Mouse (Mus musculus) ovary, postnatal 10 days (tissue): ENCODE data around the gene Rln1.

Experiments used
- DNase-seq: peaks from one replicate; pipeline ENCODE4 v3.0.0; 2022; ENCODE audit warnings: low spot score

Rln1 gene

GRCm38 (mm10) chr19:29334068-29334745 is at the start of gene Rln1:
Gene Rln1, minus strand, starts transcription at chr19:29334670.
- DNase-seq = peak; percentile 10

DNA sequence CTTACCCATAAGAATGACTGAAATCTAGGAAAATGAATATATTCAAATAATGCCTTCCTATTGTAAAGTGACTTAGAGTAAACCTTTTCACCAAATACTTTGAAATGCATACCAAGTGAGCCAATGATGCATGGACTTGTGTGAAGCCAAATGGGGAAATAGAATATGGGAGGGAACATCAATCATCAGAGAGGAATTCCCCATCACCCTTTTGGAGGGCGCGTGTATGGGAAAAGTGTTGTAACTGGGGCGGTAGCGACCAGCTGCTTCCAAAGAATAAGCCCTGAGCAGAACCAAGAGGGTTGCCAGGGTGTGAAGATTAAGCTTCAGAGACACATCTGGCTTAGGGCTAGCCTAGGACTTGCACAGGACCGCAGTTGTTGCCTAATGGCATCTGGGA is 48.9 kb upstream of the Rln1 start:
- DNase-seq = no peak

DNA sequence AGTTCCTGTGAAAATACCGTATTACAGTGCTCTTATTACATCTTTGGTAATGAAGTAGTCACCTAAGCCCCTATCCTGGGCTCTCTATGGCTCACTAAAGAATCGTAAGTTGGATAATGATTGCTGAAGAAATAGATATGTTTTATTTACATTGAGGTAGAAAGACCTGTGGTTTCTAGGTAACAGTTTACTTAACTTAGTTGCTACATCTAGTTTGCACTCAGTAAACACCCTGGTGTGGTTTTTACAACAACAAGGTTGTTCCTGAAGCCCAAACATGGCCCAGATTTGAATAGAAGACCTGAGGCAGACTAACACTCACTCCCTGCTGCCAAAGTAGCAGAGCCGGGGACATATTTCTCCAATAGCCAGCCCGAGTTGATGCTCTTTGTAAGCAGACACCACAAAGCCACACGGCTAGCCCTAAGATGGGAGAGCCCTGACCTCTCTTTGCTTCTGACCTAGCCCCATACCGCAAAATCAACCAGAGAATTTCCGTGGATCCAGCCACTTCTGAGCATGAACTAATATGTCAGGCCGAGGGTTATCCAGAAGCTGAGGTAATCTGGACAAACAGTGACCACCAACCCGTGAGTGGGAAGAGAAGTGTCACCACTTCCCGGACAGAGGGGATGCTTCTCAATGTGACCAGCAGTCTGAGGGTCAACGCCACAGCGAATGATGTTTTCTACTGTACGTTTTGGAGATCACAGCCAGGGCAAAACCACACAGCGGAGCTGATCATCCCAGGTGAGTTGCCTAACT is 45.6 kb upstream of the Rln1 start:
- no peak for DNase-seq

DNA sequence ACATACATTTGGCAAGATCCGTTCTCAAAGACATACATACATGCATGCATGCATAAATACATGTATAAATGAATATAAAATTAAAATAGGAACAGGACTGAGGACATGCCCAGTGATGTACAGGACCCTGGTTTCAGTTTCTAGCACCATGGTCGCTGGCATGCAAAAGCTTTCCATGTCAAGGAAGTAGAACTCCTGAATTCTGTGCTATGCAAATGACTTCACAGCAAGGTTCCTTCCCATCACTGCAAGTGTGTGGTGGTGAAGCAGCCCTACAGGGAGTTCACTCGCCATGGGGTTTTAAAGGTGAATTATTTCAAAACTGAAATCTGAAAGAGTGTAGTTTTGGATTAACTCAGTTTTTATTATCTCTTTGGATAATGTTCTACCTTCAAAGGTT is 41.9 kb upstream of the Rln1 start:
- no peak for DNase-seq

GRCm38 (mm10) chr19:29374947-29375346 is 40.5 kb upstream of the Rln1 start:
- no peak for DNase-seq

DNA sequence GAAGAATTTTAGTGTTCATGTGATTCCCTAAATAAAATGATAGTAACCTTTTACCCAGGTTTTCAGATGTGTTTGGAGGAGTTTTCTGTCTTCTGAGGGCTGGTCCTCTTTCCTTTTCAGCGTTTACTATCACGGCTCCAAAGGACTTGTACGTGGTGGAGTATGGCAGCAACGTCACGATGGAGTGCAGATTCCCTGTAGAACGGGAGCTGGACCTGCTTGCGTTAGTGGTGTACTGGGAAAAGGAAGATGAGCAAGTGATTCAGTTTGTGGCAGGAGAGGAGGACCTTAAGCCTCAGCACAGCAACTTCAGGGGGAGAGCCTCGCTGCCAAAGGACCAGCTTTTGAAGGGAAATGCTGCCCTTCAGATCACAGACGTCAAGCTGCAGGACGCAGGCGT is 39.0 kb upstream of the Rln1 start:
- no peak for DNase-seq

DNA sequence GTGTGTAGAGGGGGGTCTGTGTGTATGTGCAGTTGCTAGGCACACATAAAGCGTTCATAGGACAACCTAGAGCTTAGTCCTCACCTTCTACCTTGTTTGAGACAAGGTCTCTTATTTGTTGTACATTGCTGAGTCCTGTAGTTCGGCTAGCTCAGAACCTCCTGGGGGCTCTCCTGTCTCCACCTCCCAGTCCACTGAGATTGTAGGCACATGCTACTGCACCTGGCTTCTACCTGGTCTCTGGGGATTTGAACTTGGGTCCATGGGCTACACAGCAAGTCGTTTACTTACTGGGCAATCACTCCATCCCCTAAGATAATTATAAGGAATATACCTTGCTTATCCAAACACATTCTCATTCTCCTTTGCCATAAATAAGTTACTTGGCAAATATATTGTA is 38.2 kb upstream of the Rln1 start:
- DNase-seq = no peak

DNA sequence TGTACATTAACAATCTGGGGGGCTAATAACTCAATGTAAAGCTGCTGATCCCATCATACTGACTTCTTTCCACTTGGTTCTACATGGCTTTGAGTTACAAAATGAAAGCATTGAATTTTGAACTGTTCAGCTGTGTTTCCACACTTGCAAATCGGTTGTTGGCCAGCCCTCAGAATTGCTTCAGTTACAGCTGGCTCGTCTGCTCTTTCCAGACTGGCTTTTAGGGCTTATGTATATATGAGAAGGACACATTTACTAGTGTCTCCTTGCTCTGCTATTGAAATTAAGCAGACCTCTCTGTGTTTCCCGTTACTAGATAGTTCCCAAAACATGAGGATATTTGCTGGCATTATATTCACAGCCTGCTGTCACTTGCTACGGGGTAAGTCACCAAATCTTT is 37.7 kb upstream of the Rln1 start:
- no peak for DNase-seq

- DNase-seq = no peak
Observed at GRCm38 (mm10) chr19:29371284-29372081, 37.0 kb upstream of the Rln1 start.

GRCm38 (mm10) chr19:29370545-29371283 is 36.2 kb upstream of the Rln1 start:
- no peak for DNase-seq

- no peak for DNase-seq
Observed at GRCm38 (mm10) chr19:29370112-29370511, 35.6 kb upstream of the Rln1 start.

GRCm38 (mm10) chr19:29368671-29369309 is 34.3 kb upstream of the Rln1 start:
- no peak for DNase-seq

- DNase-seq = no peak
Observed at GRCm38 (mm10) chr19:29368041-29368440, 33.6 kb upstream of the Rln1 start.

DNA sequence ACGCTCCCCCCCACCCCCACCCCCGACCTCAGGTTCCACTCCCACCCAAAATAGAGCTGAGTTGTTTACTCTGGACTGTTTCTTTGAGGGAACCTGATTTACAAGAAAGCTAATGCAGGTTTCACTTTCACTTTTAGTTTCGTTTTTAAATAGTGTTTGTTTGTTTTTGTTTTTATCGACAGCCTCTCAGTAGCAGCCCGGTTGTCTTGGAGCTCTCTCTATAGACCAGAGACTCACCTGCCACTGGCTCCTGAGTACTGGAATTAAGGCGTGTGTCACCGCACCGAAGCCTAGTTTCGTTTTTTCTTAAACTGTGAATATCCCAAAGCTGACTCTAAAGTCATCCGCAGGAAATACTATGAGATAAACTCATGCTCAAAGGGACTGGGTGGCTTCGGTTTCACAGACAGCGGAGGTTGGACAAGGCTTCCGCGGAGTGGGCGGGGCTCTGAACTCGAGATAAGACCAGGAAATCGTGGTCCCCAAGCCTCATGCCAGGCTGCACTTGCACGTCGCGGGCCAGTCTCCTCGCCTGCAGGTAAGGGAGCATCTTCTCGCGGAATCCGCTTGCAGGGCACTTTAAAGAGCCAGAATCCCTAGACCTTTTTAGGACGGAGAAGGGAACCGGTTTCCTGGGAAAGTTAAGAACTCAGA is 32.6 kb upstream of the Rln1 start, which contains the start of the genes Plgrkt and Cd274:
Gene Plgrkt (minus strand): TSS at position 422 of the 654 bp plus-strand sequence.
Gene Cd274 (plus strand): TSS at position 487 of the 654 bp plus-strand sequence.
- DNase-seq = peak; percentile 25

DNA sequence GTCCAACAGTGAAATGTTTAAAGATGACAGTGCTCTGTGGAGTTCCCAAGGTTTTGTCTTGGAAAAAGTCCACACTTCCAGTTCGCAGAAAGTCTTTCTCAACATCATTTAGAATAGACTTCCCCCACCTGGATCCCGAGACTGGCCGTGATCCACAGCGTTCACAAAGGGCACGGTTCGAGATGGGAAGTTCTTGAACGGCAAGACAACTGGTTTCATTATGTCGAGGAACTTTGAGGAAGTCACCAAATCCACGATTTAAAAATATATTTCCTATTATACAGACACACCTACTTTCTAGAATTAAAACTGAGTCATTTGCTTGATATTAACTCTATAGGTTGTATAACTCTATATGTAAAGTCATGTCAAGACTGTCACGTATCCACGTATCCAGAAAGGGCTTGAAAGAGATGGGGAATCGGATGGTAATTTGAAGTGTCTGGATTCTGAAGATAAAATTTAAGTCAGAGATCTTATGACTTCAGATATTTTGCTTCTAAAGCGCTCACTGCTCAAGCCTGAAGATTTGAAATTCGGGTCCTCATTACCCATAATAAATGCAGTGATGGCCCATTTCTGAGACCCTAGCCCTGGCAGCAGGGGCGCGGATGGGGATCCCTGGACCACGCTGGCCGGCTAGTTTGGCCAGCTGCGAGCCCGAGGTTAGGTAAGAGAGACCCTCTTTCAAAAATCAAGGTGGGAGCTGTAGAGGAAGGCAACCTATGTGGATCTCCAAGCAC is 31.9 kb upstream of the Rln1 start:
- no peak for DNase-seq

GRCm38 (mm10) chr19:29365105-29365504 is 30.6 kb upstream of the Rln1 start:
- DNase-seq = no peak

GRCm38 (mm10) chr19:29364076-29364475 is 29.6 kb upstream of the Rln1 start:
- no peak for DNase-seq

GRCm38 (mm10) chr19:29363557-29363956 is 29.1 kb upstream of the Rln1 start:
- DNase-seq = no peak

DNA sequence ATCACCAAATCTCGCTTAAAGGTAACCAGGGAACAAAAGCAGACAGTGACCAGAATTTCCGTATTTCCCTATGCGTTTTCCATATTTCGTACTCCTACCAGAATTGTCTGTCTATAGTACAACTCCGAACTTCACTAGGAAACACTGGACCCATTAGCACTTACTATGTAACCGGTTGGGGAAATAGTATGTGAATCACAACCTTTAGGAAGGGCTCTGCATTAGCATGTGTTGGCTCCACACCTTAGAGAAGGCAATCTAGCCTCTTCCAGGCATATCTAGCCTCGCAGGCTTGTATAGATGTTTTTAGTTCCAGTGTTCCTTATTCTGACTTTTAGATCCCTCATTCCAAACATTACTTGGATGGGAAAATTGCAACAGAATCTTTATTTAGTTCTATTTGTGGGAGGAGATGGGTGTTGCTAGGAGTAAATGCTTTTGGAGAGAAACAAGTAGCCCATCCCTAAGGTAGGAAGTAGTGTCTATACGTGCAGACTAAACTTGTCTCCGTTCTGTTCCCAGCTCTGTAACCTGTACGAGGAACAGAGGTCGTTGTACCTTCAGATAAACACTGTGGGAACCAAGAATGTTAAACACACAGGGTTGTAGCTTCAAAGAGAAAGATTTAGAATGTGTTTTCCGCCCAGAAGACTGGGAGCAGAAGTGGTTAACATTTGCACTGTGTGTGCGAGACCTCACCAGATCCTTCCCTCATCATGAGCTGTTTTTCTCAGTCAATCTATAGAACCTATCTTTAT is 27.9 kb upstream of the Rln1 start:
- DNase-seq = no peak
